10 mouse cellular contexts compared by ENCODE assay signal in the genomic region with DNA sequence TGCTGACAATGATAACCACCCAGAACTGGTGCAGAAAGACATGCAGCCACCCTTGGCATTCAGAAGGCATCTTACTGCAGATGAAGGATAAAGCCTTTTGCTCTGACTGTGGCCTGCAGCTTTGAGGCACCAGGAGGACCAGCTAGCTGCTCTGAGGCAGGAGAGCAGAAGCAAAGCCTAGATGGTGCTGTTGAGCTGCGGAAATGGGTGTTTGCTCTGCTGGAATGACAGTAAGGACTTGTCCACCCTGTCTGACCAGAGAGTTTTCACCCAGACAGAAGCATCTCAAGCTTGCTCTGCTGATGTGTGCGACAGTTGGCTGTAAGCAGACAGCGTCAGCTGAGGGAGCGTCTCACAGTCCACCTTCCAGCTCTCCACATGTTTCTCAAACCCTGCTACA. TPM values are rescaled to one million over a fixed set of nuclear protein-coding genes. Genes with fewer than 3 reads are reported as not detected.
DNase-seq lines count a peak whose midpoint lies in the region; ATAC-seq and TF ChIP-seq lines count a peak whose summit lies in the region.
"Not testable (repeated sequence)": the region's sequence is repeated elsewhere in the genome, so short reads cannot be mapped to it uniquely, and the experiment has no call there.
"Had no signal": no experiment of that assay in that cellular context is flagged by ENCODE, and none has a peak within 500 bp of the region (broad histone marks: within the 10 kb centered on the region; RNA-seq: fewer than 3 reads in every experiment).

No protein-coding gene starts in this region.

- not testable (repeated sequence) for H3K36me3 ChIP-seq in kidney, embryonic 16.5 days (ENCODE audit: insufficient read depth, low read length); liver, postnatal 0 days (replicated peaks; ENCODE audit: insufficient read depth, low read length)

- not testable (repeated sequence) for H3K4me3 ChIP-seq in kidney, embryonic 16.5 days (ENCODE audit: low read length); liver, postnatal 0 days (ENCODE audit: low read depth, low read length)

- not testable (repeated sequence) for H3K4me1 ChIP-seq in kidney, embryonic 16.5 days (ENCODE audit: insufficient read depth, low read length); liver, postnatal 0 days (ENCODE audit: insufficient read depth)

- not testable (repeated sequence) for H3K27ac ChIP-seq in kidney, embryonic 16.5 days (ENCODE audit: low read length); liver, postnatal 0 days (ENCODE audit: low read depth)

- 0 out of 2 replicates have a peak, but pooled peaks have one; percentile 35 for ATAC-seq in kidney, embryonic 16.5 days (ENCODE audit: low FRiP score, low TSS enrichment)
- ATAC-seq in liver, postnatal 0 days: not testable (repeated sequence)

- WGBS in kidney, embryonic 16.5 days: 64% methylated on average over 4 of the region's 4 CpGs
- WGBS in liver, postnatal 0 days (ENCODE audit: insufficient replicate concordance): 76% methylated on average over 4 of the region's 4 CpGs

- peak; percentile 30; the same call in 1 of the 2 replicates for TF ChIP-seq CTCF in liver, postnatal 0 days (IDR thresholded peaks at IDR 0.05; ENCODE audit: low read depth)

- not testable (repeated sequence) for H3K27me3 ChIP-seq in kidney, embryonic 16.5 days (ENCODE audit: insufficient read depth, low read length); liver, postnatal 0 days (ENCODE audit: insufficient read depth, low read length)

- not testable (repeated sequence) for H3K4me2 ChIP-seq in kidney, embryonic 16.5 days (replicated peaks; ENCODE audit: low read depth, low read length); liver, postnatal 0 days (ENCODE audit: low read depth, low read length)

- DNase-seq in brain, adult 2 months (ENCODE audit: low read depth, low spot score): peak; percentile 20
- peak; percentile 13 to 23 for DNase-seq in frontal cortex, postnatal 10 days (ENCODE audit: low spot score in 2 of 2)
- peak; percentile 37 to 38 for DNase-seq in heart, postnatal 14 days
- peak; percentile 32 to 45 for DNase-seq in layer of hippocampus, postnatal 10 days (ENCODE audit: low spot score in 2 of 2)
- not testable (repeated sequence) for DNase-seq in liver, postnatal 0 days
- DNase-seq in ovary, postnatal 36 days (ENCODE audit: low spot score): peak; percentile 11
- DNase-seq in urinary bladder, postnatal 25 days (ENCODE audit: low spot score): peak; percentile 8

- intact Hi-C loops in heart, postnatal 14 days (cut with DNase I): loop anchor here (2.0 to 10.0 kb wide), 2 partner anchors 55 to 167 kb away; a partner anchor contains a TSS

- not testable (repeated sequence) for TF ChIP-seq EP300 in liver, postnatal 0 days (IDR thresholded peaks at IDR 0.05; ENCODE audit: low read depth)

- H3K9me3 ChIP-seq in kidney, embryonic 16.5 days (ENCODE audit: low read length); liver, postnatal 0 days (ENCODE audit: low read length): not testable (repeated sequence)

- not testable (repeated sequence) for H3K9ac ChIP-seq in kidney, embryonic 16.5 days (replicated peaks; ENCODE audit: low read length); liver, postnatal 0 days (replicated peaks)

RNA-seq across cellular contexts. Expression of a gene that starts 5.0 kb away (rescaled TPM):
- 1 to 10 TPM in 1 of 2 experiments, under 1 TPM in 1; 0.93 to 1.0 TPM for total RNA-seq in heart, postnatal 14 days (2021)
- 0.50 and 0.74 TPM in 2 replicates for polyA plus RNA-seq in kidney, embryonic 16.5 days (2015; fragmentation: Nextera tagmentation; extraction: Ambion mirVana)
- total RNA-seq in layer of hippocampus, postnatal 10 days (2021): under 1 TPM; 0.55 to 0.60 TPM
- polyA plus RNA-seq in liver, postnatal 0 days (2015; fragmentation: Nextera tagmentation; extraction: Ambion mirVana): 0.50 and 0.79 TPM in 2 replicates

RNA-seq across cellular contexts. Expression of a gene that starts 24.9 kb away (rescaled TPM):
- total RNA-seq in heart, postnatal 14 days (2021): 1 to 10 TPM; 6.8 to 8.5 TPM
- polyA plus RNA-seq in kidney, embryonic 16.5 days (2015; fragmentation: Nextera tagmentation; extraction: Ambion mirVana): 0.91 and 1.3 TPM in 2 replicates
- under 1 TPM; 0.27 to 0.33 TPM for total RNA-seq in layer of hippocampus, postnatal 10 days (2021)
- 2.9 and 3.5 TPM in 2 replicates for polyA plus RNA-seq in liver, postnatal 0 days (2015; fragmentation: Nextera tagmentation; extraction: Ambion mirVana)
- polyA plus RNA-seq: erythroblast, embryonic 14.5 days had no signal

RNA-seq across cellular contexts. Expression of a gene that starts 49.0 kb away (rescaled TPM):
- total RNA-seq in heart, postnatal 14 days (2021): under 1 TPM in 1 of 2 experiments, not detected in 1; 0.54 TPM
- polyA plus RNA-seq in kidney, embryonic 16.5 days (2015; fragmentation: Nextera tagmentation; extraction: Ambion mirVana): 0.51 and 1.2 TPM in 2 replicates
- not detected for total RNA-seq in layer of hippocampus, postnatal 10 days (2021)
- polyA plus RNA-seq in liver, postnatal 0 days (2015; fragmentation: Nextera tagmentation; extraction: Ambion mirVana): 2.1 and 2.6 TPM in 2 replicates
- total RNA-seq: gastrocnemius, adult 8-10 months had no signal
- polyA plus RNA-seq: erythroblast, embryonic 14.5 days had no signal

RNA-seq across cellular contexts. Expression of a gene that starts 50.5 kb away (rescaled TPM):
- total RNA-seq in heart, postnatal 14 days (2021): 10 to 100 TPM in 1 of 2 experiments, 1 to 10 TPM in 1; 9.0 to 11.0 TPM
- polyA plus RNA-seq in kidney, embryonic 16.5 days (2015; fragmentation: Nextera tagmentation; extraction: Ambion mirVana): 10.2 and 10.7 TPM in 2 replicates
- 1 to 10 TPM; 5.6 to 6.3 TPM for total RNA-seq in layer of hippocampus, postnatal 10 days (2021)
- polyA plus RNA-seq in liver, postnatal 0 days (2015; fragmentation: Nextera tagmentation; extraction: Ambion mirVana): 8.1 and 9.5 TPM in 2 replicates

RNA-seq across cellular contexts. Expression of a gene that starts 50.6 kb away (rescaled TPM):
- 10 to 100 TPM; 20.0 to 21.8 TPM for total RNA-seq in heart, postnatal 14 days (2021)
- polyA plus RNA-seq in kidney, embryonic 16.5 days (2015; fragmentation: Nextera tagmentation; extraction: Ambion mirVana): 43.6 and 43.7 TPM in 2 replicates
- total RNA-seq in layer of hippocampus, postnatal 10 days (2021): 10 to 100 TPM; 17.3 to 25.8 TPM
- 25.0 and 25.4 TPM in 2 replicates for polyA plus RNA-seq in liver, postnatal 0 days (2015; fragmentation: Nextera tagmentation; extraction: Ambion mirVana)

Comparison
In these comparisons a context has a peak if more than half of its experiments do, and no peak if none do; other contexts are left out.
1. RNA of a gene that starts 24.9 kb away (total RNA-seq): 6.8 to 8.5 TPM in heart, postnatal 14 days; 0.27 to 0.33 TPM in layer of hippocampus, postnatal 10 days; every median in the first group is over 4 times any median in the second.